Mouse (Mus musculus): Measurements from ENCODE around the gene Hivep2.

- no peak for TF ChIP-seq CTCF (IDR thresholded peaks at IDR 0.05; ENCODE audit: borderline replicate concordance, control insufficient read depth, extremely low read depth, insufficient read depth, low read length, poor library complexity)
- no peak for TF ChIP-seq POLR2A (IDR thresholded peaks at IDR 0.05; ENCODE audit: control insufficient read depth, extremely low read depth, insufficient read depth, low read length, poor library complexity)
Observed at GRCm38 (mm10) chr10:14063226-14063625, 97.4 kb downstream of the Hivep2 start.
